Mouse (Mus musculus): ENCODE data around the gene Sirpb1b. TPM values are rescaled to one million over a fixed set of nuclear protein-coding genes. Genes with fewer than 3 reads are reported as not detected.
"Not testable (repeated sequence)": the region's sequence is repeated elsewhere in the genome, so short reads cannot be mapped to it uniquely, and the experiment has no call there.

Gene Sirpb1b
- polyA plus RNA-seq (2011; ENCODE audit: insufficient read length, low read depth, missing spikeins), result not detected in 2 replicates

- H3K4me1 ChIP-seq (ENCODE audit: control insufficient read depth, insufficient read depth, low read length); H3K27ac ChIP-seq (ENCODE audit: insufficient read depth, low read length); H3K4me3 ChIP-seq (ENCODE audit: insufficient read depth, low read length): not testable (repeated sequence)
Observed at GRCm38 (mm10) chr3:15574887-15575286, at the start of gene Sirpb1b. Sirpb1b (minus strand) TSS chr3:15575065.

- H3K4me3 ChIP-seq (ENCODE audit: insufficient read depth, low read length); H3K27ac ChIP-seq (ENCODE audit: insufficient read depth, low read length); H3K4me1 ChIP-seq (ENCODE audit: control insufficient read depth, insufficient read depth, low read length): not testable (repeated sequence)
Observed at GRCm38 (mm10) chr3:15590377-15591117, 15.7 kb upstream of the Sirpb1b start.

GRCm38 (mm10) chr3:15586665-15587064 lies 11.8 kb upstream of the Sirpb1b start:
- H3K4me1 ChIP-seq (ENCODE audit: control insufficient read depth, insufficient read depth, low read length); H3K4me3 ChIP-seq (ENCODE audit: insufficient read depth, low read length); H3K27ac ChIP-seq (ENCODE audit: insufficient read depth, low read length): not testable (repeated sequence)

- Histone ChIP-seq H3K4me1 (ENCODE audit: control insufficient read depth, insufficient read depth, low read length) (no peaks in the 10 kb centered on the region), H3K27ac (ENCODE audit: insufficient read depth, low read length) (no peak overlapping the region), H3K4me3 (ENCODE audit: insufficient read depth, low read length) (no peak overlapping the region)
- TF ChIP-seq CTCF (IDR thresholded peaks at IDR 0.05; ENCODE audit: borderline replicate concordance, insufficient read depth, low read length) (no peak), POLR2A (IDR thresholded peaks at IDR 0.05; ENCODE audit: low read depth, low read length) (no peak)
Observed at GRCm38 (mm10) chr3:15583452-15583851, 8.6 kb upstream of the Sirpb1b start.

GRCm38 (mm10) chr3:15582948-15583347 lies 8.1 kb upstream of the Sirpb1b start:
- H3K4me1 ChIP-seq (ENCODE audit: control insufficient read depth, insufficient read depth, low read length); H3K4me3 ChIP-seq (ENCODE audit: insufficient read depth, low read length); H3K27ac ChIP-seq (ENCODE audit: insufficient read depth, low read length): not testable (repeated sequence)

- H3K4me1 ChIP-seq (ENCODE audit: control insufficient read depth, insufficient read depth, low read length); H3K4me3 ChIP-seq (ENCODE audit: insufficient read depth, low read length); H3K27ac ChIP-seq (ENCODE audit: insufficient read depth, low read length): not testable (repeated sequence)
Observed at GRCm38 (mm10) chr3:15576466-15576865, 1.6 kb upstream of the Sirpb1b start.

- H3K4me3 ChIP-seq (ENCODE audit: insufficient read depth, low read length), result no peak overlapping the region
- H3K4me1 ChIP-seq (ENCODE audit: control insufficient read depth, insufficient read depth, low read length), result no peaks in the 10 kb centered on the region
- no peak overlapping the region for H3K27ac ChIP-seq (ENCODE audit: insufficient read depth, low read length)
- TF ChIP-seq CTCF (IDR thresholded peaks at IDR 0.05; ENCODE audit: borderline replicate concordance, insufficient read depth, low read length) (no peak), POLR2A (IDR thresholded peaks at IDR 0.05; ENCODE audit: low read depth, low read length) (no peak)
Observed at GRCm38 (mm10) chr3:15528589-15528988, 46.3 kb downstream of the Sirpb1b start.

GRCm38 (mm10) chr3:15513608-15514007 lies 61.3 kb downstream of the Sirpb1b start:
- H3K4me3 ChIP-seq (ENCODE audit: insufficient read depth, low read length); H3K4me1 ChIP-seq (ENCODE audit: control insufficient read depth, insufficient read depth, low read length); H3K27ac ChIP-seq (ENCODE audit: insufficient read depth, low read length): not testable (repeated sequence)

GRCm38 (mm10) chr3:15507792-15508321 lies 67.0 kb downstream of the Sirpb1b start:
- H3K4me3 ChIP-seq (ENCODE audit: insufficient read depth, low read length); H3K27ac ChIP-seq (ENCODE audit: insufficient read depth, low read length); H3K4me1 ChIP-seq (ENCODE audit: control insufficient read depth, insufficient read depth, low read length): not testable (repeated sequence)

GRCm38 (mm10) chr3:15474831-15475230 lies 100.0 kb downstream of the Sirpb1b start:
- H3K27ac ChIP-seq (ENCODE audit: insufficient read depth, low read length); H3K4me3 ChIP-seq (ENCODE audit: insufficient read depth, low read length); H3K4me1 ChIP-seq (ENCODE audit: control insufficient read depth, insufficient read depth, low read length): not testable (repeated sequence)

- not testable (repeated sequence) for H3K4me1 ChIP-seq (ENCODE audit: control insufficient read depth, insufficient read depth, low read length); H3K27ac ChIP-seq (ENCODE audit: insufficient read depth, low read length); H3K4me3 ChIP-seq (ENCODE audit: insufficient read depth, low read length)
Observed at GRCm38 (mm10) chr3:15470158-15470557, 104.7 kb downstream of the Sirpb1b start.

Other genes with a start within 250 kb of the Sirpb1b start
- not detected in 2 replicates for gene Gm9733, start 242.8 kb downstream of the Sirpb1b start, polyA plus RNA-seq (2011; ENCODE audit: insufficient read length, low read depth, missing spikeins)
- gene Sirpb1a, start 148.5 kb downstream of the Sirpb1b start, polyA plus RNA-seq (2011; ENCODE audit: insufficient read length, low read depth, missing spikeins), result not detected in 2 replicates